Mouse (Mus musculus): ENCODE results near the gene Rap1gap2. TPM values are rescaled to one million over a fixed set of nuclear protein-coding genes. Genes with fewer than 3 reads are reported as not detected.
A peak's percentile ranks its signal among the peaks of the same experiment; 100 is the strongest.

Gene Rap1gap2
- polyA plus RNA-seq, 1 experiment from 2014 or later, result 13.1 TPM

DNA sequence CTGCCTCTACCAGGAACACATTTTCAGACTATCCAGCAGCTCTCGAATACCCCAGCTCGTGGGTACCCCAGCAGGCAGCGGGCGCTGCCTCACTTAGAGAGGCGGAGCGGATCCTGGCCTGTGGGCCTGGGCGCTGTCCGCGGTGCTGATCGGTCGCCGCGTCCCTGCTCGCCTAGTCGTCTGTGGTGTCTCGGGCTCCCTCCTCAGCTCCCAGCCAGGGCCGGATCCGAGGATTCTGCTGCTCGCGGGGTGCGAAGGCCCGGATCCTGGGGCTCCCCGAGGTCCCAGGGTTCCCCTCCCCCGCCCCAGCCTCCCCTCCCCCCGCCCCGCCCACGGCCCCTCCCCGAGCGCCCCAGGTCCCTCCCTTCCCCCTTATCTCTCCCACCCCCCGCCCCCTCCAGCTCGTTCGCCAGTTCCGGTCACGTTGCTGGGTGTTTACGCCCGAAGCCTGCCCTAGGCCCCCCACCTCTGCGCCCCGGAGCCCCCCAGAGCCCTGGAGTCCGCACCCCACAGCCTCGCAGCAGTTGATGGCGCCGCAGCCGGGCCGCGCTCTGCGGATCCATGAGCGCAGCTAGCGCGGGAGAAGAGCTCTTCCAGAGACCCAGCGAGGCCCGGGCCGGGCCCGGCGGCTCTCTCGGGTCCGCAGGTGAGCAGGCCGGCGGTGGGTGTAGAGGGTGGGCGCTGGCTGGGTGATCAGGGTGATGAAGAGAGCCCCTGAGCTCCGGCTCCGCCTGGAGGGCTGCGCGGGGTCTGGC lies 8.7 kb upstream of the Rap1gap2 start, which contains the start of gene Ccdc92b:
Ccdc92b (plus strand) TSS at position 405 of the 755 bp plus-strand sequence.
- Histone ChIP-seq H3K4me2 (peak within 1 kb of the TSS; percentile 73), H3K9ac (replicated peaks) (peak within 1 kb of the TSS; percentile 76), H3K27me3 (replicated peaks) (peaks cover 40% of the 10 kb centered on the region), H3K4me1 (peaks cover 18% of the 10 kb centered on the region), H3K27ac (replicated peaks) (peak within 1 kb of the TSS; percentile 63; the same call in 1 of the 2 replicates), H3K4me3 (replicated peaks) (peak within 1 kb of the TSS; percentile 73), H3K36me3 (0 out of 2 replicates have a peak, but pooled peaks cover 6% of the 10 kb centered on the region), H3K9me3 (replicated peaks) (no peaks in the 10 kb centered on the region)
- WGBS, result under 1% methylated on average over 54 of the region's 63 CpGs
- ATAC-seq (ENCODE audit: low FRiP score), result peak; percentile 87

DNA sequence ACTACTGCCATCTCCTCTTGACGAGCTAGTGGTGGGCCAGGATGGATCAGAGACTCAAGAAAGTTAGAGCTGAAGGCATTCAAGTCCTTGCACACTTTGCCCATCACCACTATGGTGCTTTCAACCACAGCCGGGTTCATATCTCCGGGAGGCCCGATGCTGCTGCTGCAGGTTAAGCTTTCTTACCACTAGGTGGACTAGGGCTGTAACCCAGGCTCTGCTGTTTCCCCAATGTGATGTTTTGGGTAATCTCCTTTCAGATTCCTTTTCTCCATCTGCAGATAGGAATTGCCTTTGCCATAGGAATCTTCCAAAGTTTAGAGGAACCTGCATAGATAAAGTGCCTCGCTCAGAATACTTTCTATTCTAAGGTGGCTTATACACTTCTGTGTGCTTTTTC lies 4.9 kb upstream of the Rap1gap2 start:
- no peak for ATAC-seq (ENCODE audit: low FRiP score)
- WGBS, result 54% methylated on average over 5 of the region's 5 CpGs
- H3K27me3 ChIP-seq (replicated peaks), result peaks cover 62% of the 10 kb centered on the region
- no peaks in the 10 kb centered on the region for H3K9me3 ChIP-seq (replicated peaks)
- peaks cover 24% of the 10 kb centered on the region for H3K4me1 ChIP-seq
- H3K27ac ChIP-seq (replicated peaks), result no peak overlapping the region
- H3K4me2 ChIP-seq, result no peak overlapping the region
- no peak overlapping the region for H3K9ac ChIP-seq (replicated peaks)
- H3K4me3 ChIP-seq (replicated peaks), result no peak overlapping the region
- no peaks in the 10 kb centered on the region for H3K36me3 ChIP-seq

DNA sequence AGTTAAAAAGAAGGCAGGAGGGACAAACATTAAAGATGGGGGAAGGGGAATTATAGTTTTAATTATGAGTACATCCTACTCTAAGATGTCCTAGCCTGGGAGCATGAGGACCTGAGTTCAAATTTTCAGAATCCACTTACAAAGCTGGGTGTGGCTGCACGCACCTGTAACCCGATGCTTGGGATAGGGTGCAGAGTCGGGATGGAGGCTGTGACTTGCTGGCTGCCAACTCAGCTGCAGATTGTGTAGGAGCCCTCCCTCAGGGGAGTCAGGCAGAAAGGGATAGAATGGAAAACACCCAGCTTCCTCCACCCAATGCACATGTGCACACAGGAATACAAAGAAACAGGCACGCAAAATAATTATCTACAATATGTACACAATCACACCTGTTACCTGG lies 2.7 kb upstream of the Rap1gap2 start:
- H3K9me3 ChIP-seq (replicated peaks), result no peaks in the 10 kb centered on the region
- no peak overlapping the region for H3K4me2 ChIP-seq
- peaks cover 14% of the 10 kb centered on the region for H3K4me1 ChIP-seq
- no peak overlapping the region for H3K4me3 ChIP-seq (replicated peaks)
- peaks cover 66% of the 10 kb centered on the region for H3K27me3 ChIP-seq (replicated peaks)
- H3K36me3 ChIP-seq, result no peaks in the 10 kb centered on the region
- ATAC-seq (ENCODE audit: low FRiP score), result no peak
- H3K9ac ChIP-seq (replicated peaks), result no peak overlapping the region
- no peak overlapping the region for H3K27ac ChIP-seq (replicated peaks)
- 57% methylated on average over 4 of the region's 4 CpGs for WGBS

DNA sequence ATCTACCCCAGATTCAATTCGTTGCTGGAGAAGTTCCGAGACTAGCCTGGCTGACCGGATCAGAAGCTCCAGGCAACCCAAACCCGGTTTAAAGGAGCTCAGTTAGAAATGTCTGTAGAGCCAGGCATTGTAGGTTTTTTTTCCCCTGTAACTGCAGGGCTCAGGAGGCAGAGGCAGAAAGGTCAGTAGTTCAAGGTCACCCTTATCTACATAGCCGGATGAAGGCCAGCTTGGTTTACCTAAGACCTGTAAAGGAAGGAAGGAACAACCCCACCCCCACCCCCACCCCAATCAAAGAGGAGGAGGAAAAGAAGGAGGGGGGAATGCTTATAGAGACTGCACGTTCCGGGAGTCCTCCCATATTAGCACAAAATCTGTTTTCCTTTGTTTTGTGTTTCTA lies 722 bp upstream of the Rap1gap2 start:
- H3K4me3 ChIP-seq (replicated peaks), result no peak overlapping the region
- 17% methylated on average over 7 of the region's 7 CpGs for WGBS

DNA sequence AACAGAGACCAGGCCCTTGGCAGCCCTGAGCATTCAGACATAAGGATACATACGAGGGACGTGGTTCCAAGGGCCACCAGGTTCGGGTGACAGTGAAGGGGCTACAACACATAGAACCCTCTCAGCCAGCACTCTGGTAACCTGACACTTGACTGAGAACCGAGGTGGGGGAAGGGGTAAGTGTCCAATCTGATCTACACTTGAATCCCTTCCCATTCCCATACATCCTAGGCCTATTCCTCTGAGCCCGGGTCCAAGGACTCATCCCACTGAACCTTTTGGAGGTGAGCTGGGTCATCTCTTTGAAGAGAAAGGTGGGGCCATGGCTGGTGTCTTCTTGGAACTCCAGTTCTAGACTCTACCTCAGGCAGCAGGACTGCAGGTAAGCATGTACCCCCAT lies 647 bp downstream of the Rap1gap2 start:
- ATAC-seq (ENCODE audit: low FRiP score), result no peak
- 0 out of 2 replicates have a peak overlapping the region, but pooled peaks have one; percentile 51 for H3K9ac ChIP-seq (replicated peaks)
- no peaks in the 10 kb centered on the region for H3K36me3 ChIP-seq
- peaks cover 12% of the 10 kb centered on the region for H3K4me1 ChIP-seq
- no peak overlapping the region for H3K27ac ChIP-seq (replicated peaks)
- peak overlapping the region; percentile 48 for H3K4me3 ChIP-seq (replicated peaks)
- H3K9me3 ChIP-seq (replicated peaks), result no peaks in the 10 kb centered on the region
- 17% methylated on average over 5 of the region's 5 CpGs for WGBS
- H3K4me2 ChIP-seq, result peak overlapping the region; percentile 92
- H3K27me3 ChIP-seq (replicated peaks), result peaks cover 47% of the 10 kb centered on the region

More for the DNA sequence above, 722 bp upstream of the Rap1gap2 start:
- no peaks in the 10 kb centered on the region for H3K36me3 ChIP-seq
- peaks cover 61% of the 10 kb centered on the region for H3K27me3 ChIP-seq (replicated peaks)
- no peak for ATAC-seq (ENCODE audit: low FRiP score)
- H3K9ac ChIP-seq (replicated peaks), result no peak overlapping the region
- H3K9me3 ChIP-seq (replicated peaks), result no peaks in the 10 kb centered on the region
- H3K4me1 ChIP-seq, result peaks cover 12% of the 10 kb centered on the region
- peak overlapping the region; percentile 92 for H3K4me2 ChIP-seq
- H3K27ac ChIP-seq (replicated peaks), result no peak overlapping the region

GRCm38 (mm10) chr11:74602286-74602685 lies 8.4 kb downstream of the Rap1gap2 start:
- no peaks in the 10 kb centered on the region for H3K27me3 ChIP-seq (replicated peaks)
- ATAC-seq (ENCODE audit: low FRiP score), result no peak
- H3K9ac ChIP-seq (replicated peaks), result no peak overlapping the region
- H3K4me3 ChIP-seq (replicated peaks), result no peak overlapping the region
- 76% methylated on average over 1 of the region's 1 CpGs for WGBS
- H3K4me1 ChIP-seq, result no peaks in the 10 kb centered on the region
- H3K9me3 ChIP-seq (replicated peaks), result no peaks in the 10 kb centered on the region
- H3K4me2 ChIP-seq, result no peak overlapping the region
- H3K36me3 ChIP-seq, result no peaks in the 10 kb centered on the region
- no peak overlapping the region for H3K27ac ChIP-seq (replicated peaks)

DNA sequence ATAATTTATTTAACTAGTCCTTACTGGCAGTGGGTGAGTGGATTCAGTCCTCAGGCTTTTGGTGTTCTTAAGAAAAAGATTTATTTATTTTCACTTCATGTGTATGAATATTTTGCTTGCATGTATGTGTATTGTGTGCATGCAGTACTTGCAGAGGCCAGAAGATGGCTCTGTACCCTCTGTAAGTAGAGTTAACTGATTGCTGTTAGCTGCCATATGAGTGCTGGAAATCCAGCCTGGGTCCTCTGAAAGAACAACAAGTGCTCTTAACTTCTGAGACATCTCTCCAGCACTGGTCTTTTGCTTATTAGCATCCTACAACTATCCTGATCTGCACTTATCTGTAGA lies 12.8 kb downstream of the Rap1gap2 start:
- no peaks in the 10 kb centered on the region for H3K4me1 ChIP-seq
- ATAC-seq (ENCODE audit: low FRiP score), result no peak
- H3K4me2 ChIP-seq, result no peak overlapping the region
- H3K27me3 ChIP-seq (replicated peaks), result no peaks in the 10 kb centered on the region
- H3K27ac ChIP-seq (replicated peaks), result no peak overlapping the region
- H3K4me3 ChIP-seq (replicated peaks), result no peak overlapping the region
- H3K9me3 ChIP-seq (replicated peaks), result no peaks in the 10 kb centered on the region
- H3K36me3 ChIP-seq, result no peaks in the 10 kb centered on the region
- no peak overlapping the region for H3K9ac ChIP-seq (replicated peaks)

DNA sequence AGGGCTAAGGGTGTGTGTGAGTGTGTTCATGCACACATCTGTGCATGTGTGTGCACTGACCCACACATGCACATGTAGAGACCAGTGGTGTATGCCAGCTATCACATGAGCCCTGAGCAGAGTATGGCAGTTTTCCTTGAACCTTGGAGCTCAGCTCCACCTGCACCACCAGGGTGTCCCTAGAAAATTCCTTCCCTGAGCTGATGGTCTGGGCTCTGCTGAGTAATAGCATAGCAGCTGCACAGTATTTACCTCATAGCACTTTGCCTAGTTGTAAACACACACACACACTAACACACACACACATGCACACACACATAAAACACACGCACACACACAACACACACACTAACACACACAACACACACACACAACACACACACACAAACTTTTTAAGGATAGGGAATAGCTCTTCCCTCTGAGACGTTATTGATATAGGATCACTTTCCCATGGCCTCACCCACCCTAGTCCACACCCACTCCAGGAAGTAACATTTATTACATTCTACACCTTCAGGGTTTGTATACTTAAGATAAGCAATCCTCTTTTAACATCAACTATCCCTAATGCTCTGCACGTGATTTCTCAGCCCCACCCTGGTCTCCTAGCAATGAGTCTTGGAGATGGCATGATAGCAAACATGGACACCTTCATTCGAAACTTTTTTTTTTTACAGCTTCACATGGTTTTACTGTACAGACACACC lies 13.3 kb downstream of the Rap1gap2 start:
- Histone ChIP-seq H3K9me3 (replicated peaks) (no peaks in the 10 kb centered on the region), H3K9ac (replicated peaks) (no peak overlapping the region), H3K4me2 (no peak overlapping the region), H3K4me3 (replicated peaks) (no peak overlapping the region), H3K4me1 (no peaks in the 10 kb centered on the region), H3K27me3 (replicated peaks) (no peaks in the 10 kb centered on the region), H3K27ac (replicated peaks) (no peak overlapping the region), H3K36me3 (no peaks in the 10 kb centered on the region)
- whole genome bisulfite sequencing, result 73% methylated on average over 4 of the region's 4 CpGs
- no peak for ATAC-seq (ENCODE audit: low FRiP score)

DNA sequence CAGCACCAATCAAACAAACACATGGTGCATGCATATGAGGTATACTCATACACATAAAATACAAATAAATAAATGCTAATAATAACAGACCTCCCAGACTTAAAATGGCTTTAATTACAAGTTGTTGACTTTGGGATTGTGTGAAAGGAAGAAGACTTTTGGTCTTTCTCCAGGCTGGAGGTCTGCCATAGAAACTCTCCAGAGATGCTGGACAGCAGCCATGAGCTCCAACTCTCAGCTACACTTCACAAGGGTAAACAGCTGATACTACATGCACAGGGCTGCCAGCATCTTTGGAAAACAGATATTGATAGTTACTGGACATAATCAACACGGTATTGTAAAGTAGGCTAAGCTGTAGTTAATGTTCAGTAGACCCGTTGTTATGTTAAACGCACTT lies 18.5 kb downstream of the Rap1gap2 start:
- H3K27ac ChIP-seq (replicated peaks), result no peak overlapping the region
- no peak overlapping the region for H3K4me2 ChIP-seq
- no peak overlapping the region for H3K9ac ChIP-seq (replicated peaks)
- 79% methylated on average over 3 of the region's 3 CpGs for WGBS
- no peaks in the 10 kb centered on the region for H3K36me3 ChIP-seq
- no peak overlapping the region for H3K4me3 ChIP-seq (replicated peaks)
- ATAC-seq (ENCODE audit: low FRiP score), result no peak
- H3K9me3 ChIP-seq (replicated peaks), result no peaks in the 10 kb centered on the region
- peaks cover 20% of the 10 kb centered on the region; the same call in 1 of the 2 replicates for H3K27me3 ChIP-seq (replicated peaks)
- H3K4me1 ChIP-seq, result peaks cover 34% of the 10 kb centered on the region

DNA sequence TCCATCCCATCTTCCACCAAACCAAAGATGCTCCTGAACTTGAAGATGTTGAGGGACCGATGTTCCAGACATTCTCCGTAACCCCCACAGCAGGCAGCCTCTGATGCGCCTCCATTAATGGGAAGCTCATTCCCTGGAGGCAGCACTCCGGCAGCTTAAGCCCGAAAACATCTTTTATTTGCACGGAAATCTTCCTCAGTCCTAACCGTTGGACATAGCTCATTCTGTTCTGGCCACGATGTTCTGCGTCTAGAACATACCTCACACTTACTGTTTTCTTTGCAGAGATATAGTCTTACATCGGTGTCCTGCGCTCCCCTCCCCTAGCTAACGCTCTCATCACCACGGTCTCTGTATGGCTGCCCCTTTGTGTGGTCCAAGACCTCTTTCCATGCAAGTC lies 20.0 kb downstream of the Rap1gap2 start:
- peaks cover 25% of the 10 kb centered on the region; the same call in 1 of the 2 replicates for H3K27me3 ChIP-seq (replicated peaks)
- H3K4me1 ChIP-seq, result peaks cover 44% of the 10 kb centered on the region
- H3K27ac ChIP-seq (replicated peaks), result peak overlapping the region; percentile 91
- no peaks in the 10 kb centered on the region for H3K9me3 ChIP-seq (replicated peaks)
- peak overlapping the region; percentile 68 for H3K4me2 ChIP-seq
- ATAC-seq (ENCODE audit: low FRiP score), result no peak
- peak overlapping the region; percentile 69 for H3K9ac ChIP-seq (replicated peaks)
- peak overlapping the region; percentile 61 for H3K4me3 ChIP-seq (replicated peaks)
- 21% methylated on average over 13 of the region's 13 CpGs for WGBS
- H3K36me3 ChIP-seq, result no peaks in the 10 kb centered on the region

- H3K9me3 ChIP-seq (replicated peaks), result no peaks in the 10 kb centered on the region
- peak overlapping the region; percentile 61 for H3K4me3 ChIP-seq (replicated peaks)
- peak overlapping the region; percentile 68 for H3K4me2 ChIP-seq
- peaks cover 25% of the 10 kb centered on the region; the same call in 1 of the 2 replicates for H3K27me3 ChIP-seq (replicated peaks)
- H3K27ac ChIP-seq (replicated peaks), result peak overlapping the region; percentile 91
- peak overlapping the region; percentile 69 for H3K9ac ChIP-seq (replicated peaks)
- peaks cover 48% of the 10 kb centered on the region for H3K4me1 ChIP-seq
- H3K36me3 ChIP-seq, result no peaks in the 10 kb centered on the region
- 1% methylated on average over 25 of the region's 25 CpGs for WGBS
- no peak for ATAC-seq (ENCODE audit: low FRiP score)
Observed at GRCm38 (mm10) chr11:74590239-74590596, 20.5 kb downstream of the Rap1gap2 start.

Data from neural tube, embryonic 15.5 days (tissue).